Mouse (Mus musculus): ENCODE measurements around the gene Psmb11. TPM values are rescaled to one million over a fixed set of nuclear protein-coding genes. Genes with fewer than 3 reads are reported as not detected.

Gene Psmb11
- total RNA-seq, 1 experiment, result not detected

DNA sequence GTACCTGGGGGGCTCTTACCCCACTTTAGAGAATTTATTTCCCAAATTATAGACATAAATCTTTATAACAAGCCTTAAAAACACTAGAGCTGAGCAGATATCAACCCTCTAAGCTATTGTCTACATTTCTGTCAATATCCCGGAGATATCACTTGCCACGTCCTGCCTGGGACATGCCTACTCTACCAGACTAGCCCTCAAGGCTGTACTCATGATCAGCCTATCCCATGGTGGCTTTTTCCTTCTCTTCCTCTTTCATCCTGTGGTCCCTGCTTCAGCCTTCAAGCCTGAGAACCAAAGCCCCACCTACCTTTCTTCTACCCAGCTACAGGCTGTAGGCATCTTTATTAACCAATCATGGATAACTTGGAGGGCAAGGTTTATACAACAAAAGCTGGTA lies 8.6 kb downstream of the Psmb11 start:
- TF ChIP-seq ZC3H11A (IDR thresholded peaks at IDR 0.05; ENCODE audit: borderline replicate concordance, low read depth, low read length) (no peak), HCFC1 (IDR thresholded peaks at IDR 0.05; ENCODE audit: borderline replicate concordance, insufficient read depth, low read length) (no peak), ZNF384 (IDR thresholded peaks at IDR 0.05; ENCODE audit: low read depth, low read length) (no peak), MAFK (IDR thresholded peaks at IDR 0.05; ENCODE audit: insufficient read depth, low read depth, low read length) (no peak), CHD2 (IDR thresholded peaks at IDR 0.05; ENCODE audit: low read depth, low read length) (no peak)
- peaks cover 0 to 9% of the 10 kb centered on the region in 2 experiments; a peak in 1 of 4 replicates for H3K4me1 ChIP-seq (ENCODE audit: control insufficient read depth in 2 of 2, insufficient read depth in 2 of 2, low read length in 2 of 2, poor library complexity in 1 of 2)
- in situ Hi-C loops (cut with MboI; ENCODE audit: low sequenced_read_pairs in 2 of 2, unreplicated experiment in 2 of 2), result loop anchor here in 1 of 2 experiments (25.0 kb wide), 1 partner anchor 567 kb away; no protein-coding TSS in a partner anchor

DNA sequence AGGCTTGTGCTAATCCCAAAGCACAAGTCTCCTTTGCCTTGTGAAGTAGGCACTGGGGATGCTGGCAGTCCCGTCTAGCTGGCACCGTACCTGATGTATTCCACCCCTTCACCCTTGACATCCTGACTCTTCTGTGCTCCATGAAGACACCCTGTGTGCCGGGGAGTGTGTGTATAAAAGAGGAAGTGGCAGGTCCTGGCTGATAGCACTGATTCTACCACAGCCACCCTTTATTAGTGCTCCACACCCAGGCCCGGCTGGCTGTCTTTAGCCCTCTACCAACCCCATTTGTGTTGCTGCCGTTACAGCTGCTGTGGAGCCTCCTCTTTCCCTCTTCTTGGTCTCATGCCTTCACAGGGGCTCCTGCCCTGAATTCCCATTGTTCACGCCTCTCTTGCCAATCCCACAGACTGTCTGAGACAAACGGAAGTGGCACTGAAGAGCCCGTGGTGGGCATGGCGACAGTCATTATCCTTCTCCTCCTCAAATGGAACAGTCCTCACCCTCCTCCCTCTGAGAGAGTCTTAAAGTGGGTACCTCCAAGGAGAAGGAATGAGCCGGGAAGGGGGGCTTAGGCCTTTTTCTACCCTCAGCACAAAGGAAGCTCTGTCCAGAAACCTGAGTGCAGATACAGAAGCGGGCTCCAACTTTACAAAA lies 9.5 kb downstream of the Psmb11 start:
- no peak overlapping the region for H3K27ac ChIP-seq (ENCODE audit: insufficient read depth, low read depth, low read length, poor library complexity, severe bottlenecking)
- DNase-seq (ENCODE audit: low read depth, low spot score), result no peak
- H3K36me3 ChIP-seq (ENCODE audit: control insufficient read depth, insufficient read depth, low read length, poor library complexity, severe bottlenecking), result peaks cover 4% of the 10 kb centered on the region; the same call in 1 of the 2 replicates

More for the DNA sequence above, 8.6 kb downstream of the Psmb11 start:
- Histone ChIP-seq H3K9me3 (ENCODE audit: control insufficient read depth, insufficient read depth, low read depth, low read length) (no peaks in the 10 kb centered on the region), H3K9ac (ENCODE audit: insufficient read depth, low read depth, low read length, poor library complexity, severe bottlenecking) (no peak overlapping the region), H3K4me3 (ENCODE audit: insufficient read depth in 1 of 2, low read depth in 1 of 2, low read length in 2 of 2, poor library complexity in 1 of 2, severe bottlenecking in 1 of 2) (no peak overlapping the region), H3K36me3 (ENCODE audit: control insufficient read depth, insufficient read depth, low read length, poor library complexity, severe bottlenecking) (peaks cover 4% of the 10 kb centered on the region; the same call in 1 of the 2 replicates), H3K27ac (ENCODE audit: insufficient read depth, low read depth, low read length, poor library complexity, severe bottlenecking) (no peak overlapping the region)
- no peak for DNase-seq (ENCODE audit: low read depth, low spot score)

DNA sequence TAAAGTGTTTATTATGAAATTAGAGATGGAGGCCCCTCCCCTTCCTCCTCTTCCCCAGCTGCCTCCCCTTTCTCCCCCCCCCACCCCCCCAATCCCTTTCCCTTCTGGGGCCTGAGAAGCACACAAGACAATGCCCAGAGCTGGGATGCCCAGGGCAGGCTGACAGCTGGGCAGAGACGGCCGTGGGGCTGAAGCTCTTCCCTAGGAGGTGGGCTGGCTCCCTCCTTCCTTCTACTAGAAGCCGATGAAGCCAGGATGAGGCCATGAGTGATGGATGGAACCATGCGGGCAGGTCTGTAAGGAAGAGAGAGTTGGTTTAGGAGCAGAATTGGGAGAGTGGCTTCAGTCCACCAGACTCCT lies 10.0 kb downstream of the Psmb11 start:
- Histone ChIP-seq H3K9ac (ENCODE audit: insufficient read depth, low read depth, low read length, poor library complexity, severe bottlenecking) (no peak overlapping the region), H3K4me1 (ENCODE audit: control insufficient read depth in 2 of 2, insufficient read depth in 2 of 2, low read length in 2 of 2, poor library complexity in 1 of 2) (peaks cover 0 to 6% of the 10 kb centered on the region in 2 experiments; a peak in 1 of 4 replicates), H3K4me3 (ENCODE audit: insufficient read depth in 1 of 2, low read depth in 1 of 2, low read length in 2 of 2, poor library complexity in 1 of 2, severe bottlenecking in 1 of 2) (peak overlapping the region in 1 of 2 experiments; percentile 84; a peak in 1 of 4 replicates), H3K27ac (ENCODE audit: insufficient read depth, low read depth, low read length, poor library complexity, severe bottlenecking) (no peak overlapping the region), H3K36me3 (ENCODE audit: control insufficient read depth, insufficient read depth, low read length, poor library complexity, severe bottlenecking) (peaks cover 4% of the 10 kb centered on the region; the same call in 1 of the 2 replicates), H3K9me3 (ENCODE audit: control insufficient read depth, insufficient read depth, low read depth, low read length) (no peaks in the 10 kb centered on the region)
- in situ Hi-C loops (cut with MboI; ENCODE audit: low sequenced_read_pairs in 2 of 2, unreplicated experiment in 2 of 2), result loop anchor here in 1 of 2 experiments (25.0 kb wide), 1 partner anchor 569 kb away; no protein-coding TSS in a partner anchor
- no peak for DNase-seq (ENCODE audit: low read depth, low spot score)
- no peak for TF ChIP-seq ZNF384 (IDR thresholded peaks at IDR 0.05; ENCODE audit: low read depth, low read length)
- TF ChIP-seq MAFK (IDR thresholded peaks at IDR 0.05; ENCODE audit: insufficient read depth, low read depth, low read length), result no peak
- no peak for TF ChIP-seq CHD2 (IDR thresholded peaks at IDR 0.05; ENCODE audit: low read depth, low read length)
- TF ChIP-seq ZC3H11A (IDR thresholded peaks at IDR 0.05; ENCODE audit: borderline replicate concordance, low read depth, low read length), result no peak
- TF ChIP-seq HCFC1 (IDR thresholded peaks at IDR 0.05; ENCODE audit: borderline replicate concordance, insufficient read depth, low read length), result no peak

More for the DNA sequence above, 9.5 kb downstream of the Psmb11 start:
- Histone ChIP-seq H3K4me3 (ENCODE audit: insufficient read depth in 1 of 2, low read depth in 1 of 2, low read length in 2 of 2, poor library complexity in 1 of 2, severe bottlenecking in 1 of 2) (no peak overlapping the region), H3K9me3 (ENCODE audit: control insufficient read depth, insufficient read depth, low read depth, low read length) (no peaks in the 10 kb centered on the region), H3K4me1 (ENCODE audit: control insufficient read depth in 2 of 2, insufficient read depth in 2 of 2, low read length in 2 of 2, poor library complexity in 1 of 2) (peaks cover 0 to 4% of the 10 kb centered on the region in 2 experiments; a peak in 1 of 4 replicates), H3K9ac (ENCODE audit: insufficient read depth, low read depth, low read length, poor library complexity, severe bottlenecking) (no peak overlapping the region)
- no peak for TF ChIP-seq ZNF384 (IDR thresholded peaks at IDR 0.05; ENCODE audit: low read depth, low read length)
- no peak for TF ChIP-seq CHD2 (IDR thresholded peaks at IDR 0.05; ENCODE audit: low read depth, low read length)
- TF ChIP-seq HCFC1 (IDR thresholded peaks at IDR 0.05; ENCODE audit: borderline replicate concordance, insufficient read depth, low read length), result no peak
- TF ChIP-seq MAFK (IDR thresholded peaks at IDR 0.05; ENCODE audit: insufficient read depth, low read depth, low read length), result no peak
- no peak for TF ChIP-seq ZC3H11A (IDR thresholded peaks at IDR 0.05; ENCODE audit: borderline replicate concordance, low read depth, low read length)
- in situ Hi-C loops (cut with MboI; ENCODE audit: low sequenced_read_pairs in 2 of 2, unreplicated experiment in 2 of 2), result loop anchor here in 1 of 2 experiments (25.0 kb wide), 1 partner anchor 568 kb away; no protein-coding TSS in a partner anchor

DNA sequence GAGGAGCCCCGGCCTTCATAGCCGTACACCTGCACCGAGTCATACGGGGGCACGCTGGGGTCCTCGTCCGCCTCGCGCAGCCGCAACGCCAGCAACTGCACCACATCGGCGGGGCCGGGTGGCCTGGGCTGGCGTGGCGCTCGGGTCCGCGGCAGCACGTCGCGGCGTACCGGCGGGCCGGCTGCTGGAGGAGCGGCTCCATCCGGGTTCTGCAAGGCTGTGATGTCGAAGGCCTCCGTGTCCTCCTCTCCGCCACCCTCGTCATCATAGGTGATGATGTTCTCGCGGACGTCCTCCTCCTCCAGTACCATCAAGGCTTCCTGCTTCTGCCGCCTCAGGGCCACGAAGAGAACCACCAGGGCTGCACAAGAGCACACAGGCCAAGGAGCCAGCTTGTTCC lies 11.0 kb downstream of the Psmb11 start:
- H3K9me3 ChIP-seq (ENCODE audit: control insufficient read depth, insufficient read depth, low read depth, low read length), result no peaks in the 10 kb centered on the region
- peak overlapping the region; percentile 66 to 84 for H3K4me3 ChIP-seq (ENCODE audit: insufficient read depth in 1 of 2, low read depth in 1 of 2, low read length in 2 of 2, poor library complexity in 1 of 2, severe bottlenecking in 1 of 2)
- H3K9ac ChIP-seq (ENCODE audit: insufficient read depth, low read depth, low read length, poor library complexity, severe bottlenecking), result peak overlapping the region; percentile 73
- peaks cover 4% of the 10 kb centered on the region; the same call in 1 of the 2 replicates for H3K36me3 ChIP-seq (ENCODE audit: control insufficient read depth, insufficient read depth, low read length, poor library complexity, severe bottlenecking)
- DNase-seq (ENCODE audit: low read depth, low spot score), result no peak
- H3K4me1 ChIP-seq (ENCODE audit: control insufficient read depth in 2 of 2, insufficient read depth in 2 of 2, low read length in 2 of 2, poor library complexity in 1 of 2), result peaks cover 0 to 10% of the 10 kb centered on the region in 2 experiments; a peak in 1 of 4 replicates
- no peak overlapping the region for H3K27ac ChIP-seq (ENCODE audit: insufficient read depth, low read depth, low read length, poor library complexity, severe bottlenecking)
- TF ChIP-seq ZC3H11A (IDR thresholded peaks at IDR 0.05; ENCODE audit: borderline replicate concordance, low read depth, low read length), result no peak
- no peak for TF ChIP-seq ZNF384 (IDR thresholded peaks at IDR 0.05; ENCODE audit: low read depth, low read length)
- peak; percentile 24; the same call in 1 of the 2 replicates for TF ChIP-seq HCFC1 (IDR thresholded peaks at IDR 0.05; ENCODE audit: borderline replicate concordance, insufficient read depth, low read length)
- in situ Hi-C loops (cut with MboI; ENCODE audit: low sequenced_read_pairs in 2 of 2, unreplicated experiment in 2 of 2), result loop anchor here in 1 of 2 experiments (25.0 kb wide), 1 partner anchor 570 kb away; no protein-coding TSS in a partner anchor

Measured in ES-E14 (cell line).